ENCODE assay signal across 8 mouse cellular contexts in genomic region chr8:120667561-120668373, GRCm38 (mm10). TPM values are rescaled to one million over a fixed set of nuclear protein-coding genes. Genes with fewer than 3 reads are reported as not detected.
DNase-seq lines count a peak whose midpoint lies in the region; ATAC-seq and TF ChIP-seq lines count a peak whose summit lies in the region.

Gm27021 (minus strand) TSS chr8:120668079.
Cox4i1 (plus strand) TSS chr8:120668222.

- peak; percentile 88 for ATAC-seq in activated CD4-positive, CD25-positive, alpha-beta regulatory T cell, adult 4 months
- ATAC-seq in common myeloid progenitor, adult 5-6 weeks (replicated peaks; ENCODE audit: low read depth, poor library complexity, severe bottlenecking) = peak; percentile 82

- peaks cover 89% of the 10 kb centered on the region for H3K79me2 ChIP-seq in macrophage (ENCODE audit: inconsistent target)

- peak; percentile 84 to 88 for DNase-seq in gastrocnemius, adult 8-10 months (ENCODE audit: low spot score in 2 of 2)
- DNase-seq in hindlimb bud, embryonic 11.5 days (ENCODE audit: extremely low spot score, low read depth, low spot score) = peak; percentile 44
- DNase-seq in left cerebral cortex, adult 2 months (ENCODE audit: extremely low spot score in 1 of 2, low spot score in 2 of 2) = peak; percentile 89 to 92
- peak; percentile 87 for DNase-seq in retina, postnatal 7 days (ENCODE audit: low read depth, low spot score)
- peak; percentile 82 to 83 for DNase-seq in urinary bladder, adult 18-20 months (ENCODE audit: low spot score in 2 of 2)

- H3K4me3 ChIP-seq in left cerebral cortex, adult 2 months = peak within 1 kb of the TSS; percentile 100
- H3K4me3 ChIP-seq in macrophage (ENCODE audit: inconsistent target) = peak within 1 kb of the TSS; percentile 74

- H3K27ac ChIP-seq in left cerebral cortex, adult 2 months = peak within 1 kb of the TSS; percentile 95
- H3K27ac ChIP-seq in macrophage = peak within 1 kb of the TSS; percentile 39

- under 1% methylated on average over 92 of the region's 105 CpGs for WGBS in macrophage (ENCODE audit: missing documents)

- no peak; the same call in 1 of the 2 replicates for TF ChIP-seq CTCF in left cerebral cortex, adult 2 months (IDR thresholded peaks at IDR 0.05)

- intact Hi-C loops in left cerebral cortex, adult 2 months (cut with DNase I) = no loop called here

- H3K36me3 ChIP-seq in macrophage (ENCODE audit: inconsistent target) = peaks cover 29% of the 10 kb centered on the region

RNA-seq across cellular contexts. Expression of gene Gm27021, which starts in this region (rescaled TPM):
- not detected for polyA plus RNA-seq in activated CD4-positive, CD25-positive, alpha-beta regulatory T cell, adult 4 months (2017; shearing (Covaris generic))
- total RNA-seq in common myeloid progenitor, adult 5-6 weeks (2017) = not detected in 2 replicates
- total RNA-seq in gastrocnemius, adult 8-10 months (2022) = not detected
- 1 to 10 TPM in 1 of 2 experiments, not detected in 1; 1.5 TPM for total RNA-seq in left cerebral cortex, adult 2 months (2021)
- not detected for total RNA-seq in macrophage (2018; cell fraction: chromatin; rRNA removed)
- 1 to 10 TPM in 7 of 26 experiments, under 1 TPM in 15, not detected in 4; 0.18 to 1.7 (median 0.68) TPM for total RNA-seq in macrophage (2018; cell fraction: cytosol; rRNA removed)
- total RNA-seq in macrophage (2018; cell fraction: nucleus; rRNA removed) = 1 to 10 TPM in 1 of 26 experiments, under 1 TPM in 1, not detected in 24; 0.89 to 1.1 TPM
- polyA plus RNA-seq in macrophage (2018) = 0.76 to 0.96 TPM in 2 of 3 replicates, not detected in the other

RNA-seq across cellular contexts. Expression of gene Cox4i1, which starts in this region (rescaled TPM):
- polyA plus RNA-seq in activated CD4-positive, CD25-positive, alpha-beta regulatory T cell, adult 4 months (2017; shearing (Covaris generic)) = 1,000 to 10,000 TPM; 1,217 to 1,292 TPM
- 392 and 496 TPM in 2 replicates for total RNA-seq in common myeloid progenitor, adult 5-6 weeks (2017)
- total RNA-seq in gastrocnemius, adult 8-10 months (2022) = 1,000 to 10,000 TPM; 1,398 to 1,509 (median 1,471) TPM
- 1,000 to 10,000 TPM; 1,050 to 1,086 TPM for total RNA-seq in left cerebral cortex, adult 2 months (2021)
- total RNA-seq in macrophage (2018; cell fraction: chromatin; rRNA removed) = 100 to 1,000 TPM in 5 of 26 experiments, 10 to 100 TPM in 21; 43.1 to 125 (median 79.7) TPM
- total RNA-seq in macrophage (2018; cell fraction: cytosol; rRNA removed) = 1,000 to 10,000 TPM in 1 of 26 experiments, 100 to 1,000 TPM in 25; 586 to 1,058 (median 761) TPM
- 100 to 1,000 TPM; 140 to 293 (median 184) TPM for total RNA-seq in macrophage (2018; cell fraction: nucleus; rRNA removed)
- polyA plus RNA-seq in macrophage (2018) = 521 to 775 TPM (median 707 TPM) in 3 replicates

Comparison
In these comparisons a context has a peak if more than half of its experiments do, and no peak if none do; other contexts are left out.
1. Peak in every context shown above with its lines: DNase-seq, ATAC-seq, H3K4me3 ChIP-seq and H3K27ac ChIP-seq.